Mouse (Mus musculus): ENCODE data around the gene Pbrm1. TPM values are rescaled to one million over a fixed set of nuclear protein-coding genes. Genes with fewer than 3 reads are reported as not detected.

Pbrm1 gene
- polyA plus RNA-seq, 1 experiment, result 14.3 TPM

GRCm38 (mm10) chr14:31025785-31026184 is 6.8 kb downstream of the Pbrm1 start:
- H3K36me3 ChIP-seq (ENCODE audit: control insufficient read depth, insufficient read depth), result peaks cover 87% of the 10 kb centered on the region
- TF ChIP-seq USF1 (IDR thresholded peaks at IDR 0.05; ENCODE audit: low read depth), result peak; percentile 73
- TF ChIP-seq MYOG (IDR thresholded peaks at IDR 0.05; ENCODE audit: control insufficient read depth, extremely low read depth, insufficient read length), result no peak
- H3ac ChIP-seq (ENCODE audit: control insufficient read depth, insufficient read length, low read depth), result no peak overlapping the region
- H3K4me3 ChIP-seq (ENCODE audit: insufficient read depth, poor library complexity, severe bottlenecking), result no peak overlapping the region
- H3K79me3 ChIP-seq (ENCODE audit: low read depth), result peaks cover 37% of the 10 kb centered on the region
- H3K27me3 ChIP-seq (ENCODE audit: control insufficient read depth, insufficient read depth, insufficient read length), result no peaks in the 10 kb centered on the region
- peaks cover 54% of the 10 kb centered on the region for H3K79me2 ChIP-seq (ENCODE audit: control insufficient read depth, insufficient read depth)

GRCm38 (mm10) chr14:31045296-31045695 is 26.4 kb downstream of the Pbrm1 start:
- Histone ChIP-seq H3K36me3 (ENCODE audit: control insufficient read depth, insufficient read depth) (peaks cover 93% of the 10 kb centered on the region), H3K4me3 (ENCODE audit: insufficient read depth, poor library complexity, severe bottlenecking) (no peak overlapping the region), H3ac (ENCODE audit: control insufficient read depth, insufficient read length, low read depth) (no peak overlapping the region), H3K79me2 (ENCODE audit: control insufficient read depth, insufficient read depth) (no peaks in the 10 kb centered on the region), H3K79me3 (ENCODE audit: low read depth) (no peaks in the 10 kb centered on the region), H3K27me3 (ENCODE audit: control insufficient read depth, insufficient read depth, insufficient read length) (no peaks in the 10 kb centered on the region)
- TF ChIP-seq USF1 (IDR thresholded peaks at IDR 0.05; ENCODE audit: low read depth) (no peak), CTCF (IDR thresholded peaks at IDR 0.05; ENCODE audit: control insufficient read depth, insufficient read depth, insufficient read length) (no peak), MYOG (IDR thresholded peaks at IDR 0.05; ENCODE audit: control insufficient read depth, extremely low read depth, insufficient read length) (no peak), MYOD1 (IDR thresholded peaks at IDR 0.05; ENCODE audit: control insufficient read depth, insufficient read length, low read depth) (no peak), FOSL1 (IDR thresholded peaks at IDR 0.05; ENCODE audit: insufficient read depth, low read length, poor library complexity, severe bottlenecking) (no peak)

- Histone ChIP-seq H3ac (ENCODE audit: control insufficient read depth, insufficient read length, low read depth) (no peak overlapping the region), H3K36me3 (ENCODE audit: control insufficient read depth, insufficient read depth) (peaks cover 93% of the 10 kb centered on the region), H3K4me3 (ENCODE audit: insufficient read depth, poor library complexity, severe bottlenecking) (no peak overlapping the region), H3K79me3 (ENCODE audit: low read depth) (no peaks in the 10 kb centered on the region), H3K79me2 (ENCODE audit: control insufficient read depth, insufficient read depth) (no peaks in the 10 kb centered on the region), H3K27me3 (ENCODE audit: control insufficient read depth, insufficient read depth, insufficient read length) (no peaks in the 10 kb centered on the region)
- TF ChIP-seq MYOG (IDR thresholded peaks at IDR 0.05; ENCODE audit: control insufficient read depth, extremely low read depth, insufficient read length) (no peak), CEBPB (IDR thresholded peaks at IDR 0.05; ENCODE audit: low read depth) (no peak), CTCF (IDR thresholded peaks at IDR 0.05; ENCODE audit: control insufficient read depth, insufficient read depth, insufficient read length) (no peak), MYOD1 (IDR thresholded peaks at IDR 0.05; ENCODE audit: control insufficient read depth, insufficient read length, low read depth) (no peak), FOSL1 (IDR thresholded peaks at IDR 0.05; ENCODE audit: insufficient read depth, low read length, poor library complexity, severe bottlenecking) (no peak), USF1 (IDR thresholded peaks at IDR 0.05; ENCODE audit: low read depth) (no peak), MAX (IDR thresholded peaks at IDR 0.05) (no peak)
Measured at GRCm38 (mm10) chr14:31045817-31046216, 26.9 kb downstream of the Pbrm1 start.

- Histone ChIP-seq H3K79me3 (ENCODE audit: low read depth) (no peaks in the 10 kb centered on the region), H3K79me2 (ENCODE audit: control insufficient read depth, insufficient read depth) (no peaks in the 10 kb centered on the region), H3K4me3 (ENCODE audit: insufficient read depth, poor library complexity, severe bottlenecking) (no peak overlapping the region), H3ac (ENCODE audit: control insufficient read depth, insufficient read length, low read depth) (no peak overlapping the region), H3K27me3 (ENCODE audit: control insufficient read depth, insufficient read depth, insufficient read length) (no peaks in the 10 kb centered on the region), H3K36me3 (ENCODE audit: control insufficient read depth, insufficient read depth) (peaks cover 88% of the 10 kb centered on the region)
- TF ChIP-seq USF1 (IDR thresholded peaks at IDR 0.05; ENCODE audit: low read depth) (no peak), MAX (IDR thresholded peaks at IDR 0.05) (no peak), MYOG (IDR thresholded peaks at IDR 0.05; ENCODE audit: control insufficient read depth, extremely low read depth, insufficient read length) (no peak), CEBPB (IDR thresholded peaks at IDR 0.05; ENCODE audit: low read depth) (no peak), FOSL1 (IDR thresholded peaks at IDR 0.05; ENCODE audit: insufficient read depth, low read length, poor library complexity, severe bottlenecking) (no peak), MYOD1 (IDR thresholded peaks at IDR 0.05; ENCODE audit: control insufficient read depth, insufficient read length, low read depth) (no peak), CTCF (IDR thresholded peaks at IDR 0.05; ENCODE audit: control insufficient read depth, insufficient read depth, insufficient read length) (no peak)
Measured at GRCm38 (mm10) chr14:31062277-31062676, 43.3 kb downstream of the Pbrm1 start.

GRCm38 (mm10) chr14:31069086-31069733 is 50.3 kb downstream of the Pbrm1 start:
- Histone ChIP-seq H3K79me2 (ENCODE audit: control insufficient read depth, insufficient read depth) (peaks cover 10% of the 10 kb centered on the region), H3K36me3 (ENCODE audit: control insufficient read depth, insufficient read depth) (peaks cover 79% of the 10 kb centered on the region), H3K4me3 (ENCODE audit: insufficient read depth, poor library complexity, severe bottlenecking) (no peak overlapping the region), H3K27me3 (ENCODE audit: control insufficient read depth, insufficient read depth, insufficient read length) (no peaks in the 10 kb centered on the region), H3K79me3 (ENCODE audit: low read depth) (no peaks in the 10 kb centered on the region), H3ac (ENCODE audit: control insufficient read depth, insufficient read length, low read depth) (no peak overlapping the region)
- no peak for TF ChIP-seq CEBPB (IDR thresholded peaks at IDR 0.05; ENCODE audit: low read depth)
- TF ChIP-seq CTCF (IDR thresholded peaks at IDR 0.05; ENCODE audit: control insufficient read depth, insufficient read depth, insufficient read length), result no peak
- no peak for TF ChIP-seq USF1 (IDR thresholded peaks at IDR 0.05; ENCODE audit: low read depth)
- no peak for TF ChIP-seq MYOG (IDR thresholded peaks at IDR 0.05; ENCODE audit: control insufficient read depth, extremely low read depth, insufficient read length)
- TF ChIP-seq MYOD1 (IDR thresholded peaks at IDR 0.05; ENCODE audit: control insufficient read depth, insufficient read length, low read depth), result no peak

- Histone ChIP-seq H3K79me3 (ENCODE audit: low read depth) (peaks cover 6% of the 10 kb centered on the region), H3K79me2 (ENCODE audit: control insufficient read depth, insufficient read depth) (peaks cover 6% of the 10 kb centered on the region), H3ac (ENCODE audit: control insufficient read depth, insufficient read length, low read depth) (no peak overlapping the region), H3K27me3 (ENCODE audit: control insufficient read depth, insufficient read depth, insufficient read length) (no peaks in the 10 kb centered on the region), H3K4me3 (ENCODE audit: insufficient read depth, poor library complexity, severe bottlenecking) (no peak overlapping the region), H3K36me3 (ENCODE audit: control insufficient read depth, insufficient read depth) (peaks cover 66% of the 10 kb centered on the region)
- no peak for TF ChIP-seq MAX (IDR thresholded peaks at IDR 0.05)
- TF ChIP-seq MYOG (IDR thresholded peaks at IDR 0.05; ENCODE audit: control insufficient read depth, extremely low read depth, insufficient read length), result no peak
- no peak for TF ChIP-seq CEBPB (IDR thresholded peaks at IDR 0.05; ENCODE audit: low read depth)
- TF ChIP-seq CTCF (IDR thresholded peaks at IDR 0.05; ENCODE audit: control insufficient read depth, insufficient read depth, insufficient read length), result no peak
- TF ChIP-seq FOSL1 (IDR thresholded peaks at IDR 0.05; ENCODE audit: insufficient read depth, low read length, poor library complexity, severe bottlenecking), result no peak
- TF ChIP-seq USF1 (IDR thresholded peaks at IDR 0.05; ENCODE audit: low read depth), result no peak
- no peak for TF ChIP-seq MYOD1 (IDR thresholded peaks at IDR 0.05; ENCODE audit: control insufficient read depth, insufficient read length, low read depth)
Measured at GRCm38 (mm10) chr14:31078597-31079208, 59.8 kb downstream of the Pbrm1 start.
